Mouse (Mus musculus): ENCODE measurements around the gene Ipmk. TPM values are rescaled to one million over a fixed set of nuclear protein-coding genes. Genes with fewer than 3 reads are reported as not detected.
"Not testable (repeated sequence)": the region's sequence is repeated elsewhere in the genome, so short reads cannot be mapped to it uniquely, and the experiment has no call there.

The Ipmk gene
- polyA plus RNA-seq, 2 experiments from 2014 or later: 2.9 to 4.1 TPM

DNA sequence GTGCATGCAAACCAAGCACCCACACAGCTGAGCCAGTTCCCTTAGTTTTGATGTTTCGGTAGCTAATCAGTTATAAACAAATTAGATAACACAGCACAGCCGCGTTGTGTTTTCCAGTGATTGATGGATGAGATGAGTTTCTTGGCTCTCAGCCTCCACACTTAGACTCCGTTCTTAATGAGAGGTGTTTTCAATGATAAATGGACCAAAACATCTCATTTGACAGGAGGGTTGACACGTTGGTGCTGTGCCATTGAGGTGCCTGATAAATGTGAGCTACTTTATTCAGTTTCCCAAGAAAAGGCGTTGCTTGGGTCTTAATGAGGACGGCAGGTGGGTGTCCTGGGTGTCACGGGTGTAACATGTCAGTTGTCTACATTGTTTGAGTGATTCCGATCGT is 79.8 kb downstream of the Ipmk start:
- ATAC-seq: no peak

DNA sequence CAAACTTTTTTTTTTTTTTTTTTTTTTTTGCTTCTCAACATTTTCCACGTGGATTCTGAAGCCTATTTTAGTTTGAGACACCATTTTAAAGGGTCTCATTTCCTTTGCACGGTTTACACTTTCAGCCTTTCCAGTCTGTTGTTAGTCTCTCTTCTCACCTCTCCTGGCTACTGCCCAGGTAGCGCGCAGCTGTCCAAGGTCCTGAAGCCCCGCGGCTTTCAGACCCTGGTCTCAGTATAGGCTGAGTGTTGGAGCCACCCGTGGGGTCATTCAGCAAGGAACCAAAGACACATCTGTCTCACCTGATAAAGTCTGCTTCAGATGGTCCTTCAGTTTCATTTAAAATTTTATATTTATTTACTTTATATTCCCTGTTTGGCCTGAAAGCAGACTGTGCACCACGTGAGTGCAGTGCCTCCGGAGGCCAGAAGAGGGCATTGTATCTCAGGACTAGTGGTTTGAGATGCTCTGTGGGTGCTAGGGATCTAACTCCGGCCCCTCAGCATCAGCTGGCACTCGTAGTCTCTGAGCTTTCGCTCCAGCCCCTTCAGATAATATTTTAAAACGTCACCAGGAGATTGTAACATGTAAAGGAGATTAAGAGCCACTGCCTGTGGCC is 80.8 kb downstream of the Ipmk start:
- ATAC-seq: no peak

DNA sequence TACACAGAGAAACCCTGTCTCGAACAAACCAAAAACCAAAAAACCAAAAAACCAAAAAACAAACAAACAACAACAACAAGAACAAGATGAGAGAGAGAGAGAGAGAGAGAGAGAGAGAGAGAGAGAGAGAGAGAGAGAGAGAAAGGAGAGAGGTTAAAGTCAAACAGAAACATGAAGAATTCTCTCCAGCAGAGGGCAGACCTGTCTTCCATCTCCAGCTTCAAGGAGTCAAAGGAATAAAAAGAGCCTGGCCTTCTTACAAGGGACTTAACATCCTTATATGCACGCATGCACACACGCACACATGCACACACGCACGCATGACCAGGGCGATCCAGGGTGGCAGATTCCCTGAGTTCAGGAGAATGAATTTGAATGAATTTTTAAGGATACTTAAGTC is 83.1 kb downstream of the Ipmk start:
- no peak for ATAC-seq

DNA sequence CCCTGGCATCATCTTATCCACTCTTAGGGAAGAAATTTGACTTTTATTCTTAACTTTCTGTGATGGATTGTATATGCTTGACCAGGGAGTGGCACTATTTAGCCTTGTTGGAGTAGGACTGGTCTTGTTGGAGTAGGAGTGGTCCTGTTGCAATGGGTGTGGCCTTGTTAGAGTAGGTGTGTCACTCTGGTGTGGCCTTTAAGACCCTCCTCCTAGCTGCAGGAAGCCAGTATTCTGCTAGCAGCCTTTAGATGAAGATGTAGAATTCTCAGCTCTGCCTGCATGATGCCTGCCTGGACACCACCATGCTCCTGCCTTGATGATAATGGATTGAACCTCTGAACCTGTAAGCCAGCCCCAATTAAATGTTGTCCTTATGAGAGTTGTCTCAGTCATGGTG is 95.5 kb downstream of the Ipmk start:
- no peak for ATAC-seq

DNA sequence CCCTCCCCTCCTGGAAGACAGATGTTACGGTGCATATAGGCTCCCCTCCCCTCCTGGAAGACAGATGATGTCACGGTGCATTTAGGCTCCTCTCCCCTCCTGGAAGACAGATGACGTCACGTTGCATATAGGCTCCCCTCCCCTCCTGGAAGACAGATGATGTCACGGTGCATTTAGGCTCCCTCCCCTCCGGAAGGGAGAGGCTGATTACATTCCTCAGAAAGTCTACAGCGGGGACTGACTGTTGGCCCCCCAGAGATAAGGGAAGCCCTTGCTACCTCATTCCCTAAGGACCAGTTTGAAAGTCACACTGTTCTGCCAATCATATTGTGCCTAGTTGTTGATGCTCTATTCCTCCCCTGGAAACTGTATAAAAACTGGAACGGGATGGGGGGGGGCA is 100.1 kb downstream of the Ipmk start:
- no peak for ATAC-seq

DNA sequence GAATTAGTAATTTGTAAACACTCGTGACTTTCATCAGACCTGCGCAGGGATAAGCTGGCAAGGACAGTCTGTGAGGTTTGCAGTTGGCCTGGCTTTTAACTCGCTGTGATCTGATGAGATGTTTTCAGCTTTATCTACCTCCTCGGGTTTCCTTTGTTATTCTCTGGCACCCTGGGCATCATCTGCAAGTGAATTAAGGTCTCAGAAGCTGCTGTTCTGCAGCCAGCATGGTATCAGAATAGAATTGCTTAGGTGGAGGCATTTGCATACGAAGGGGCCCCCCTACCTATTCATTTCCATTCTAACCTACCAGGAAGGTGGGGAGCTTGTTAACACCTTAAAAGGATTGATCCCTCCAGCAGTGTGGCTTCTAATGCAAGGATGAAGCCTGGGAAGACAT is 100.7 kb downstream of the Ipmk start:
- no peak for ATAC-seq

DNA sequence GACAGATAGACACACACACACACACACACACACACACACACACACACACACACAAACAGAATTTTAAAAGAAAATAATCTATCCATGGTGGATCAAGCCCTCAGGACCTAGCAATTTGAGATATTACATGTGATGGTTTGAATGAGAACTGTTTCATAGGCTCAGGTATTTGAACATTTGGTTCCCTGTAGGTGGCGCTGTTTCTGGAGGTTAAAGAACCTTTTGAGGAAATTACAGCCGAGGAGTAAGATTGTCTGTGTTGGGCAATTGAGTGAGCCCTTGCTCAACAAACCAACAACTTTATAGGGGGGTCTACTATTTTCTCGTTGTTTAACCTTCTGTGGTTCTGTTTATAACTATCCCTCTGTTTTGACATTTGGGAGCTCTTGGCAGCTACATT is 107.8 kb downstream of the Ipmk start:
- no peak for ATAC-seq

DNA sequence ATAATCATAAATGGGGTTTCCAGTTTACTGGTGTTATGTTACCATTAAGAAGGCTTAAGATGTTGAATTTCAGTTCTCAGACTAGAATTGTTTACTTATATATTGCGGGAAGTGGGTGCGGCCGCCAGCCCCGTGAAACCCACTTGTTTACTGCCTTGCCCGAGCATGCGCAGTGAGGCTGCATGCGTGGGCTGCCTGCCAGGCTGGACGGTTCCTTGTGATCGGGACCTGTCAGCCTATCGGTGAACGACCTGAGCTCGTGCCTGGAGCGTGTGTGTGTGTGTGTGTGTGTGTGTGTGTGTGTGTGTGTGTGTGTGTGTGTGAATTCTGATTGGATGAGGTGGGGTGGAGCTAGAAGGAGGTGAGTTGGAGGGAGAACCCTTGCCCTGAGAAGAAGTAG is 114.8 kb downstream of the Ipmk start:
- not testable (repeated sequence) for ATAC-seq

DNA sequence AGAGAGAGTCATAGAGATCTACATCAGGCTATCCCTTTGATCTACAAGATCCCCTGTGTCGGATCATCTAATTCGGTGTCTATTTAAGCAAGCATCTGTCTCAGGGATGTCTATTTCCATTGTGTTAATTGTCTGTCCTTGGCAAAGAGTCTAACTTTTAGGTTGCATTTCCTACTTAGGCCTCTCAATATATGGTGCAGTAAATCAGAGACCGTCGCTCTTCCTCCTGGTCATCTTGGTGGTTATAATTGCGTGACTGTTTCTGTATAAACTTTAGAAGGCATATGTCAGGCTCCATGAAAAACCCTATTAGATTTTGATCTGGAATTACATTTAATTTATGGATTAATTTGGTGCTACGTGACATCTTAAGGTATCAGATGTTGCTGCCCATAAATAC is 116.9 kb downstream of the Ipmk start:
- no peak for ATAC-seq

DNA sequence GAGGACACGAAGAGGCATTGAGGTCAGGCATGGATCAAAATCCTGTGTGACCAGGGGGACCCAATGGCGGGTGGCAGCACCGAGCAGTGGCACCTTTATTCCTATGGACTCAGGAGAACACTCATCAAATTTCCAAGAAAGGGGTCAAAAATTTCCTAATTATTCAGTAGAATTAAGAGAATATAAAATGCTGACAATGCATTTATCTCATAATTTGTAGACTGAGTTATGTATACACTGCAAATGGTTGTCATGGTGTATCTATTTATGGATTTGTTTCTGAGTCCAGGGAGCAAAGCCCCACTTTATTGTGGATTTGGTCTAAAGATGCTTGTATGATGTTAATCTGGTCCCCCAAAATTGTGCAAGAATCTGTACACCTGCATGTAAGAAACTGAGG is 120.8 kb downstream of the Ipmk start:
- no peak for ATAC-seq

DNA sequence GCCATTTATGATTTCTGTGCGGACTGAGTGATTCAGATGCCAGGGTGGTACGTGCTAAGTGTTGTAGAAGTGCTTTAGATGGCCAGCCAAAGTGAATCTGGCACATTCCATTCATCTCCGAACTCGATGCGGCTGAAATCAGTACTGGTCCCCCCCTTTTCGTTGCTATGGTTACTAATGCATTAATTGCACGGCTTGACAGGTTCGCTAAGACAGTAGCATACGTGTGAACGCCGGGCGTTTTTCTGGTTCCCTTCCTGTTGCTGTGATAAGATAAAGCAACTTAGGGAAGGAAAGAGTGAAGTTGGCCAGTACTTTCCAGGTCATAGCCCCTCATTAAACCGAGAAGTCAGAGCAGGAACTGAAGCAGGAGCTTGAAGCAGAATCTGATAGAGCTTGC is 122.2 kb downstream of the Ipmk start:
- no peak for ATAC-seq

DNA sequence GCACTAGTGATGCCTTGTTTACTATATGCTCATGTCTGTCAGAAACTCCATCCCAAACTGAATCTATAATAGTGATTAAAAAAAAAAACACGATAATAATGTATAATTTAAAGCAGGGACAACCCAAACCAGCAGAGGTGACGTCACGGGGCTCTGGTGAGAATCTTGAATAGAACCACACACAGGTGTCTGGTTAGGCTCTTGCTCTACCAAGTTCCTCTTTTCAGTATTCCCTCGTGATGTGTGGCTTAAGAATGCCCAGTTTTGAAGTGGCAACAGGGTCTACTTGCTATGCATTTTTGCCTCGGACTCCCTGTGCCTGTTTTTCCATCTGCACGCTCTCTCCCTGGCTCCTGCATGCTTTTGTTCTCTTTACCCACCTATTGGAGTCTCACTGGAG is 124.5 kb downstream of the Ipmk start:
- no peak for ATAC-seq

DNA sequence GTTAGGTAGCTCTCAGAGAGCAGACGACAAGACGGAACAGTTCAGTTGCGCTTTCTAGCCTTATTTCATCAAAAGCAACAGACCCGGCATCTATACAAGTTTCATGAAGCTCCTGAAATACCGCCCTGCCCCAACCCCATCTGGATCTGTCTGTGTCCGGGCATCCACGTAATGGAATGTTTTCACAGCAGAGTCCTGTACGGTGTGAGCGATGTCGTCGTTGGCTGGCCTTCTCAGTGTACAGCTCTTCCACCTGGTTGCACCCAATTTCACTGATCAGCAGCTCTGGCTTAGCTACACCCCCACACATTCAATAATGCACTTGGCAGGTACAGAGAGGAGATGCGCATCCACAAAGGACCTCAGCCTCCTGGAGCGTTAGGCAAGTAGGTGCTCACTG is 126.0 kb downstream of the Ipmk start:
- no peak for ATAC-seq

DNA sequence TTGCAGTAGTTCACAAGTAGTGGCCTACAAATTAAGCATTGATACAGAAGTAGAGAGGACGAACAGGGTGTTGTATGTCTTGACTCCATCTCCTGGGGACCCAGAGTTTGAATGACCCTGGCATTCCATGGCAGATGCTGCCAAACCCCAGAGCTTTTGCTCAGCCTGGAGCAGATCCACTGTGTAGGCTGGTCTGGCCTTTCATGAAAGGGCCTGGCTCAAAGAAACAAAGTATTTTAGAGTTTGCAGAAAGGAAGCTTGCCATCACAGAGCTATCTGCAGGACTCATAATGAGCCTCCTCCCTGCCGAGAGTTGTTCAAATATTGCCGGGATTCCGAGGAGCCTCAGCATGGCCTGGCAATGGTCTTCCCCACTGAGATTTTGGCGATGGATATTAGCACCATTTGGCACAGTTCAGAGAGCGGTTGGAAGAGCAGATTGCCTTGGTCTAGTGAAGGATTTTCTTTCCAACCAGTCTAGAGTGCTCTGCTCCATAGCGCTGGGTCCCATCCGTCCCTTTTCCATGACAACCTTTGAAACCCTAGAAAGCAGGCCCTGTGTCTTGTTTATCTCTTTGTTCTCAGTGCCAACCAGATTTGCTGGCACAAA is 129.0 kb downstream of the Ipmk start:
- no peak for ATAC-seq

DNA sequence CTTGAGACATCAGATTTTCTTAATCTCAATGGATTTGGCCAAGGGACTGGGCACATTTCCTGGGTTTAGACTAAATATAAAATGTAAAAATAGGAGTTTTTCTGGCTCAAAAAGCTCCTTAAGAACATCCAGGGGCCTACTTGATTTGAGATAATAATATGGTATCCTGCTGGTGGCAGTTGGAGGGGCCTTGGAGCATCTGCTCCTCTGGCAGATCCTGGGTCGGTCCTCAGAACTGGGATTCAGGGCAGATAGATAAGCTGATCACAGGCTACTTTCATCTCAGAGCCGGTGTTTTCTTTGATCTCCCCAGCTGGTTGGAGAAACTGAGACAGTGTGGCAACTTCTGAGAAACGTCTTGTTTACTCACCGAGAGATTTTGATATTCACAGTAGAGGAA is 129.6 kb downstream of the Ipmk start:
- ATAC-seq: no peak

DNA sequence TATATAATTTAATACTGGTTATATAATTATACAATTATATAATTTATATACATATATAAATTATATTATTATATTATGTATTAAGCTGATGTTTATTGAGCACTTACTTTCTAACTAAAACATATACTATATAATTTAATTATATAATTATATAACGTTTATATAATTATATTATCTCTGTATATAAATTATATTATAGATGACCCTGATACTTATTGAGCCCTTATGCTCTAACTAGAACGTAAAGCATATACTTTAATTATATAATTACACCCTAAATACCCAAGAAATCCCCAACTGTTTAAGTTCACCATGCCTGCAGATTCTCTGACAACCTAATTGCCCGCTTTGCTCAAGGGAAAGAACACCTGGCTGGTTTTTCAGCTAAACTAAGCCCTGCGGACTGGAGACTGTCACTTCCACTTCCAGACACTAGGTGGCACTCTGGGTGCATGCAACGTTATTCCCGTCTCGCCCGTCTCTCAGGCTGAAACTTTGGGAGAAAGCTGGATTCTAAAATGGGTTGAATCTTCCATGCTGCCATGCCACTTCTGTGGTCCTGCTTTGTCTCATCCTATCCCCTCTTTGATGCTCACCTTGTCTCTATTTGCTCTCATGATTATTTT is 132.2 kb downstream of the Ipmk start:
- no peak for ATAC-seq

Other genes starting within 250 kb of the Ipmk start
- gene Bicc1, start 188.1 kb upstream of the Ipmk start, polyA plus RNA-seq (2017; shearing (Covaris generic)): under 1 TPM in 1 of 2 experiments, not detected in 1; 0.11 TPM
- gene Tfam, start 109.5 kb upstream of the Ipmk start, polyA plus RNA-seq (2017; shearing (Covaris generic)): 10 to 100 TPM; 75.2 to 89.6 TPM
- 10 to 100 TPM; 16.6 to 22.2 TPM for gene Ube2d1, start 62.5 kb upstream of the Ipmk start, polyA plus RNA-seq (2017; shearing (Covaris generic))
- gene Cisd1, start 2.8 kb upstream of the Ipmk start, polyA plus RNA-seq (2017; shearing (Covaris generic)): 10 to 100 TPM; 30.9 to 33.7 TPM

Data from CD4-positive, CD25-positive, alpha-beta regulatory T cell, adult 4 months (primary cell).